Mouse (Mus musculus) A20 (cell line): Measurements from ENCODE around the gene Reck.

ENCODE experiments used
- DNase-seq: peaks from one replicate; pipeline ENCODE4 v3.0.0-alpha.2; 2011; ENCODE audit warnings: low read depth, low spot score

Gene Reck

GRCm38 (mm10) chr4:43875160-43875918 lies at the start of gene Reck:
Gene Reck (plus strand): TSS chr4:43875530.
- DNase-seq, result peak; percentile 88

GRCm38 (mm10) chr4:43828806-43829205 lies 46.5 kb upstream of the Reck start:
- no peak for DNase-seq

GRCm38 (mm10) chr4:43832031-43832430 lies 43.3 kb upstream of the Reck start:
- peak; percentile 38 for DNase-seq

GRCm38 (mm10) chr4:43833752-43834151 lies 41.6 kb upstream of the Reck start:
- DNase-seq, result no peak

- DNase-seq, result peak; percentile 39
Measured at GRCm38 (mm10) chr4:43834749-43835148, 40.6 kb upstream of the Reck start.

GRCm38 (mm10) chr4:43838326-43838725 lies 37.0 kb upstream of the Reck start:
- DNase-seq, result no peak

- DNase-seq, result no peak
Measured at GRCm38 (mm10) chr4:43840101-43840500, 35.2 kb upstream of the Reck start, which contains the start of gene Olfr157. Gene Olfr157 (minus strand): TSS chr4:43840201.

GRCm38 (mm10) chr4:43851265-43851664 lies 24.1 kb upstream of the Reck start, which contains the start of gene Olfr155:
Gene Olfr155 (plus strand): TSS chr4:43851565.
- DNase-seq, result no peak

GRCm38 (mm10) chr4:43854101-43854500 lies 21.2 kb upstream of the Reck start:
- no peak for DNase-seq

- no peak for DNase-seq
Measured at GRCm38 (mm10) chr4:43859886-43860285, 15.4 kb upstream of the Reck start.

- DNase-seq, result peak; percentile 62
Measured at GRCm38 (mm10) chr4:43860744-43861519, 14.4 kb upstream of the Reck start.

- DNase-seq, result no peak
Measured at GRCm38 (mm10) chr4:43863298-43863697, 12.0 kb upstream of the Reck start.

GRCm38 (mm10) chr4:43869821-43870220 lies 5.5 kb upstream of the Reck start:
- DNase-seq, result no peak

GRCm38 (mm10) chr4:43874501-43874900 lies 829 bp upstream of the Reck start:
- no peak for DNase-seq

GRCm38 (mm10) chr4:43875919-43876411 lies 635 bp downstream of the Reck start:
- no peak for DNase-seq

GRCm38 (mm10) chr4:43877230-43877629 lies 1.9 kb downstream of the Reck start:
- no peak for DNase-seq

- DNase-seq, result no peak
Measured at GRCm38 (mm10) chr4:43878121-43878776, 2.9 kb downstream of the Reck start.

GRCm38 (mm10) chr4:43879566-43879965 lies 4.2 kb downstream of the Reck start:
- DNase-seq, result no peak

- no peak for DNase-seq
Measured at GRCm38 (mm10) chr4:43884196-43884595, 8.9 kb downstream of the Reck start.

- no peak for DNase-seq
Measured at GRCm38 (mm10) chr4:43891247-43891646, 15.9 kb downstream of the Reck start.

- DNase-seq, result peak; percentile 48
Measured at GRCm38 (mm10) chr4:43897209-43897608, 21.9 kb downstream of the Reck start.

GRCm38 (mm10) chr4:43899197-43899596 lies 23.9 kb downstream of the Reck start:
- DNase-seq, result peak; percentile 88
